Mouse (Mus musculus): ENCODE data around the gene Sugct. TPM values are rescaled to one million over a fixed set of nuclear protein-coding genes. Genes with fewer than 3 reads are reported as not detected.

Sugct gene
- total and polyA plus RNA-seq, 3 experiments, result 1.0 to 3.0 TPM; not detected in 1

DNA sequence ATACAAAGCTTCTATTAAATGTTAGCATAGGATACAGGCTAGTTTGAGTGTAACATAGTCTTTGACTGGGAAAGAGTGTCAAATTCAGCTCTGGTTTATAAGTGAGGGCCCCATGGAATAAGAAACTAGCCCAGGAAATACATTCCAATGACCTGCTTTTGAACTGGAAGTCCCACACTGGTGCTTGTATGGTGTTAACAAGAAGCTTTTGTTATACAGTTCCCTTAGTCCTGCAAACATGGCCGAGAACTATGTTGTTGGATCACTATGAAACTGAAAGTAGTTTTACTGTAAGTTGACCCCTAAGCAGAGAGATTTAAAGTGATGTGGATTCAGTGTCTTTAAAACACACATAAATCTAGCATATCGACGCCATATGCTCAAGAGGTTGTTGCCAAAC lies 657.5 kb downstream of the Sugct start:
- Histone ChIP-seq H3K9me3 (replicated peaks; ENCODE audit: insufficient read depth, low read length) (no peaks in the 10 kb centered on the region), H3K9ac (ENCODE audit: control insufficient read depth, low read depth, low read length, poor library complexity, severe bottlenecking) (no peak overlapping the region), H3K79me2 (ENCODE audit: control insufficient read depth, insufficient read depth, low read length, poor library complexity) (no peaks in the 10 kb centered on the region), H3K4me3 (ENCODE audit: control insufficient read depth in 1 of 2, insufficient read depth in 1 of 2, low read depth in 2 of 2, low read length in 2 of 2) (no peak overlapping the region), H3K27ac (ENCODE audit: control insufficient read depth, low read depth, low read length) (no peak overlapping the region), H3K27me3 (ENCODE audit: control insufficient read depth in 1 of 2, insufficient read depth in 2 of 2, low read length in 2 of 2) (no peaks in the 10 kb centered on the region), H3K4me1 (ENCODE audit: control insufficient read depth in 1 of 2, insufficient read depth in 2 of 2, low read length in 2 of 2) (no peaks in the 10 kb centered on the region), H3K36me3 (ENCODE audit: control insufficient read depth in 1 of 2, insufficient read depth in 2 of 2, low read length in 2 of 2) (no peaks in the 10 kb centered on the region)
- no peak for DNase-seq (ENCODE audit: low read depth, low spot score)
- TF ChIP-seq MAFK (IDR thresholded peaks at IDR 0.05; ENCODE audit: borderline replicate concordance, low read depth, low read length) (no peak), CHD1 (IDR thresholded peaks at IDR 0.05; ENCODE audit: low read depth, low read length) (no peak), MAZ (IDR thresholded peaks at IDR 0.05; ENCODE audit: low read depth, low read length) (no peak), MYB (IDR thresholded peaks at IDR 0.05; ENCODE audit: low read depth, low read length) (no peak), MAX (IDR thresholded peaks at IDR 0.05; ENCODE audit: low read length) (no peak), RAD21 (IDR thresholded peaks at IDR 0.05; ENCODE audit: low read depth, low read length) (no peak), CHD2 (IDR thresholded peaks at IDR 0.05; ENCODE audit: low read length) (no peak), GATA1 (IDR thresholded peaks at IDR 0.05; ENCODE audit: low read depth, low read length) (no peak), ETS1 (IDR thresholded peaks at IDR 0.05; ENCODE audit: low read depth, low read length) (no peak), TBP (IDR thresholded peaks at IDR 0.05; ENCODE audit: low read depth, low read length) (no peak), USF2 (IDR thresholded peaks at IDR 0.05; ENCODE audit: borderline replicate concordance in 1 of 2, insufficient read depth in 1 of 2, low read depth in 1 of 2, low read length in 2 of 2) (no peak), MXI1 (IDR thresholded peaks at IDR 0.05; ENCODE audit: low read depth, low read length) (no peak), BHLHE40 (IDR thresholded peaks at IDR 0.05; ENCODE audit: borderline replicate concordance, low read depth, low read length) (no peak), HCFC1 (IDR thresholded peaks at IDR 0.05; ENCODE audit: low read depth, low read length) (no peak), NRF1 (IDR thresholded peaks at IDR 0.05; ENCODE audit: insufficient read depth, low read depth, low read length, poor library complexity, severe bottlenecking) (no peak), ZNF384 (IDR thresholded peaks at IDR 0.05; ENCODE audit: low read depth, low read length) (no peak)

GRCm38 (mm10) chr13:17030761-17031160 lies 664.6 kb downstream of the Sugct start:
- no peak for DNase-seq (ENCODE audit: low read depth, low spot score)
- Histone ChIP-seq H3K27me3 (ENCODE audit: control insufficient read depth in 1 of 2, insufficient read depth in 2 of 2, low read length in 2 of 2) (no peaks in the 10 kb centered on the region), H3K9ac (ENCODE audit: control insufficient read depth, low read depth, low read length, poor library complexity, severe bottlenecking) (no peak overlapping the region), H3K9me3 (replicated peaks; ENCODE audit: insufficient read depth, low read length) (no peaks in the 10 kb centered on the region), H3K4me1 (ENCODE audit: control insufficient read depth in 1 of 2, insufficient read depth in 2 of 2, low read length in 2 of 2) (no peaks in the 10 kb centered on the region), H3K27ac (ENCODE audit: control insufficient read depth, low read depth, low read length) (no peak overlapping the region), H3K4me3 (ENCODE audit: control insufficient read depth in 1 of 2, insufficient read depth in 1 of 2, low read depth in 2 of 2, low read length in 2 of 2) (no peak overlapping the region), H3K36me3 (ENCODE audit: control insufficient read depth in 1 of 2, insufficient read depth in 2 of 2, low read length in 2 of 2) (no peaks in the 10 kb centered on the region), H3K79me2 (ENCODE audit: control insufficient read depth, insufficient read depth, low read length, poor library complexity) (no peaks in the 10 kb centered on the region)
- TF ChIP-seq POLR2AphosphoS2 (IDR thresholded peaks at IDR 0.05; ENCODE audit: low read length) (no peak), UBTF (IDR thresholded peaks at IDR 0.05; ENCODE audit: borderline replicate concordance, insufficient read depth, low read depth, low read length) (no peak), CHD1 (IDR thresholded peaks at IDR 0.05; ENCODE audit: low read depth, low read length) (no peak), CTCF (IDR thresholded peaks at IDR 0.05 in 2 of 3, conservative IDR thresholded peaks at IDR 0.05 in 1 of 3; ENCODE audit: control insufficient read depth in 1 of 3, insufficient read depth in 1 of 3, low read depth in 2 of 3, low read length in 3 of 3, poor library complexity in 1 of 3, severe bottlenecking in 1 of 3) (no peak), RCOR1 (IDR thresholded peaks at IDR 0.05; ENCODE audit: low read depth, low read length) (no peak), ZKSCAN1 (IDR thresholded peaks at IDR 0.05; ENCODE audit: low read depth, low read length) (no peak), NRF1 (IDR thresholded peaks at IDR 0.05; ENCODE audit: insufficient read depth, low read depth, low read length, poor library complexity, severe bottlenecking) (no peak), SIN3A (IDR thresholded peaks at IDR 0.05; ENCODE audit: low read length) (no peak), CHD2 (IDR thresholded peaks at IDR 0.05; ENCODE audit: low read length) (no peak), ETS1 (IDR thresholded peaks at IDR 0.05; ENCODE audit: low read depth, low read length) (no peak), USF2 (IDR thresholded peaks at IDR 0.05; ENCODE audit: borderline replicate concordance in 1 of 2, insufficient read depth in 1 of 2, low read depth in 1 of 2, low read length in 2 of 2) (no peak), TCF12 (IDR thresholded peaks at IDR 0.05; ENCODE audit: low read depth, low read length) (no peak), E2F4 (IDR thresholded peaks at IDR 0.05; ENCODE audit: borderline replicate concordance, low read depth, low read length) (no peak), TAL1 (IDR thresholded peaks at IDR 0.05; ENCODE audit: low read length) (no peak), MAX (IDR thresholded peaks at IDR 0.05; ENCODE audit: low read length) (no peak), MEF2A (IDR thresholded peaks at IDR 0.05; ENCODE audit: extremely low read depth, insufficient replicate concordance, low read depth, low read length, poor library complexity, severe bottlenecking) (no peak)
